Mouse (Mus musculus): ENCODE data around the gene Cby1.

GRCm38 (mm10) chr15:79708229-79708822 lies 49.3 kb downstream of the Cby1 start:
- TF ChIP-seq EP300 (IDR thresholded peaks at IDR 0.05; ENCODE audit: insufficient read depth, low read depth, low read length): no peak
- no peak for TF ChIP-seq POLR2A (IDR thresholded peaks at IDR 0.05; ENCODE audit: insufficient read depth, low read length)
- TF ChIP-seq CTCF (IDR thresholded peaks at IDR 0.05; ENCODE audit: low read depth, low read length): peak; percentile 35
